12 mouse cellular contexts compared by ENCODE assay signal in genomic region chr2:138267852-138268513, GRCm38 (mm10). TPM values are rescaled to one million over a fixed set of nuclear protein-coding genes. Genes with fewer than 3 reads are reported as not detected.
DNase-seq lines count a peak whose midpoint lies in the region; ATAC-seq and TF ChIP-seq lines count a peak whose summit lies in the region.
"Had no signal": no experiment of that assay in that cellular context is flagged by ENCODE, and none has a peak within 500 bp of the region (broad histone marks: within the 10 kb centered on the region; RNA-seq: fewer than 3 reads in every experiment).

No protein-coding gene starts in this region.

- no peak for TF ChIP-seq CTCF in gastrocnemius, adult 2 months (IDR thresholded peaks at IDR 0.05)
- TF ChIP-seq CTCF in liver, adult 2 months (IDR thresholded peaks at IDR 0.05; ENCODE audit: low read depth, low read length) = no peak
- TF ChIP-seq CTCF in liver, postnatal 0 days (IDR thresholded peaks at IDR 0.05; ENCODE audit: low read depth) = no peak

- H3K4me2 ChIP-seq in intestine, embryonic 14.5 days (ENCODE audit: low read length) = peak overlapping the region; percentile 7; the same call in 1 of the 2 replicates
- no peak overlapping the region for H3K4me2 ChIP-seq in liver, postnatal 0 days (ENCODE audit: low read depth, low read length)
- H3K4me2 ChIP-seq: limb, embryonic 15.5 days had no signal

- H3K4me3 ChIP-seq in gastrocnemius, adult 2 months = no peak overlapping the region
- H3K4me3 ChIP-seq in liver, adult 2 months (ENCODE audit: insufficient read depth, low read depth, low read length) = no peak overlapping the region
- H3K4me3 ChIP-seq in intestine, embryonic 14.5 days (ENCODE audit: low read depth, low read length) = no peak overlapping the region
- H3K4me3 ChIP-seq in liver, postnatal 0 days (ENCODE audit: low read depth, low read length) = no peak overlapping the region
- H3K4me3 ChIP-seq: limb, embryonic 15.5 days had no signal

- H3K36me3 ChIP-seq in liver, adult 2 months (ENCODE audit: control insufficient read depth, insufficient read depth, low read length) = no peaks in the 10 kb centered on the region
- H3K36me3 ChIP-seq in intestine, embryonic 14.5 days (ENCODE audit: control insufficient read depth, insufficient read depth, low read length) = no peaks in the 10 kb centered on the region
- H3K36me3 ChIP-seq in liver, postnatal 0 days (replicated peaks; ENCODE audit: insufficient read depth, low read length) = no peaks in the 10 kb centered on the region
- H3K36me3 ChIP-seq: limb, embryonic 15.5 days had no signal

- peak; percentile 76 for ATAC-seq in intestine, embryonic 14.5 days (replicated peaks; ENCODE audit: low FRiP score, low TSS enrichment, low read depth)
- ATAC-seq in liver, postnatal 0 days = peak; percentile 60
- ATAC-seq in megakaryocyte progenitor cell, adult 5-6 weeks (replicated peaks; ENCODE audit: poor library complexity) = no peak
- ATAC-seq: midbrain, embryonic 16.5 days had no signal

- H3K9me3 ChIP-seq in intestine, embryonic 14.5 days (ENCODE audit: control insufficient read depth, low read length) = no peaks in the 10 kb centered on the region
- H3K9me3 ChIP-seq in liver, postnatal 0 days (ENCODE audit: low read length) = no peaks in the 10 kb centered on the region
- H3K9me3 ChIP-seq: limb, embryonic 15.5 days had no signal

- peaks cover 11% of the 10 kb centered on the region for H3K4me1 ChIP-seq in liver, adult 2 months (ENCODE audit: control insufficient read depth, insufficient read depth, low read length)
- peaks cover 52% of the 10 kb centered on the region for H3K4me1 ChIP-seq in intestine, embryonic 14.5 days (replicated peaks; ENCODE audit: control insufficient read depth, insufficient read depth, low read length)
- H3K4me1 ChIP-seq in liver, postnatal 0 days (ENCODE audit: insufficient read depth) = peaks cover 9% of the 10 kb centered on the region

- peak overlapping the region; percentile 64; the same call in 1 of the 2 replicates for H3K27ac ChIP-seq in gastrocnemius, adult 2 months
- no peak overlapping the region for H3K27ac ChIP-seq in liver, adult 2 months (replicated peaks; ENCODE audit: insufficient read depth, low read depth, low read length)
- no peak overlapping the region for H3K27ac ChIP-seq in intestine, embryonic 14.5 days (ENCODE audit: low read depth)
- H3K27ac ChIP-seq in liver, postnatal 0 days (ENCODE audit: low read depth) = no peak overlapping the region
- H3K27ac ChIP-seq: limb, embryonic 15.5 days had no signal

- intact Hi-C loops in gastrocnemius, adult 2 months (cut with DNase I) = no loop called here
- intact Hi-C loops in gastrocnemius, postnatal 14 days (cut with DNase I; ENCODE audit: low total_unique reads) = no loop called here

- no peak for DNase-seq in gastrocnemius, adult 2 months
- DNase-seq in gastrocnemius, postnatal 14 days = no peak
- peak; percentile 59 for DNase-seq in liver, adult 2 months (ENCODE audit: extremely low read depth, low read depth, low spot score)
- no peak for DNase-seq in liver
- no peak for DNase-seq in intestine, embryonic 14.5 days (ENCODE audit: low spot score)
- DNase-seq in liver, postnatal 0 days = no peak
- no peak for DNase-seq in testis, postnatal 10 days (ENCODE audit: low spot score)
- DNase-seq: adrenal gland, adult 2 months; heart, postnatal 10 days had no signal

- H3K79me2 ChIP-seq in liver, adult 2 months (ENCODE audit: control insufficient read depth, insufficient read depth, low read length) = peaks cover 28% of the 10 kb centered on the region

- no peak overlapping the region for H3K9ac ChIP-seq in liver, adult 2 months (ENCODE audit: low read depth, low read length)
- H3K9ac ChIP-seq in intestine, embryonic 14.5 days (ENCODE audit: low read length) = no peak overlapping the region
- no peak overlapping the region for H3K9ac ChIP-seq in liver, postnatal 0 days (replicated peaks)
- H3K9ac ChIP-seq: limb, embryonic 15.5 days had no signal

- TF ChIP-seq EP300 in liver, postnatal 0 days (IDR thresholded peaks at IDR 0.05; ENCODE audit: low read depth) = no peak

- no peaks in the 10 kb centered on the region for H3K27me3 ChIP-seq in liver, adult 2 months (ENCODE audit: control insufficient read depth, insufficient read depth, low read length)
- H3K27me3 ChIP-seq in intestine, embryonic 14.5 days (replicated peaks; ENCODE audit: control insufficient read depth, insufficient read depth, low read length) = no peaks in the 10 kb centered on the region
- H3K27me3 ChIP-seq in liver, postnatal 0 days (ENCODE audit: insufficient read depth, low read length) = no peaks in the 10 kb centered on the region
- H3K27me3 ChIP-seq: limb, embryonic 15.5 days had no signal

- WGBS in liver, adult 2 months = 30% methylated on average over 4 of the region's 4 CpGs
- 42% methylated on average over 4 of the region's 4 CpGs for WGBS in intestine, embryonic 14.5 days
- 39% methylated on average over 4 of the region's 4 CpGs for WGBS in liver, postnatal 0 days (ENCODE audit: insufficient replicate concordance)

- TF ChIP-seq POLR2A in liver, adult 2 months (IDR thresholded peaks at IDR 0.05; ENCODE audit: extremely low read depth, insufficient read depth, low read length) = no peak

RNA-seq across cellular contexts. Expression of gene Btbd3, which starts 11.6 kb away (rescaled TPM):
- 1 to 10 TPM; 8.4 to 9.7 TPM for total RNA-seq in gastrocnemius, adult 2 months (2021)
- 10 to 100 TPM; 17.8 to 21.1 TPM for total RNA-seq in gastrocnemius, postnatal 14 days (2021)
- 2.7 and 3.6 TPM in 2 replicates for total RNA-seq in liver, adult 2 months (2014; rRNA removed)
- polyA plus RNA-seq in liver, adult 2 months (2012; rRNA removed) = 1.4 and 1.7 TPM in 2 replicates
- 32.4 and 34.3 TPM in 2 replicates for polyA plus RNA-seq in intestine, embryonic 14.5 days (2014; fragmentation: Nextera tagmentation; extraction: Ambion mirVana)
- polyA plus RNA-seq in liver, postnatal 0 days (2015; fragmentation: Nextera tagmentation; extraction: Ambion mirVana) = 2.0 and 2.2 TPM in 2 replicates
- total RNA-seq in megakaryocyte progenitor cell, adult 5-6 weeks (2015) = 3.2 and 3.4 TPM in 2 replicates
- 2.0 and 2.3 TPM in 2 replicates for total RNA-seq in megakaryocyte progenitor cell, adult 5-6 weeks (2017)
